Mouse (Mus musculus) MN1 (cell line): ENCODE measurements around the gene Mthfd2.

Experiments
- DNase-seq: peaks from one replicate; pipeline ENCODE4 v3.0.0-alpha.2; 2016; ENCODE audit warnings: low spot score

The Mthfd2 gene

DNA sequence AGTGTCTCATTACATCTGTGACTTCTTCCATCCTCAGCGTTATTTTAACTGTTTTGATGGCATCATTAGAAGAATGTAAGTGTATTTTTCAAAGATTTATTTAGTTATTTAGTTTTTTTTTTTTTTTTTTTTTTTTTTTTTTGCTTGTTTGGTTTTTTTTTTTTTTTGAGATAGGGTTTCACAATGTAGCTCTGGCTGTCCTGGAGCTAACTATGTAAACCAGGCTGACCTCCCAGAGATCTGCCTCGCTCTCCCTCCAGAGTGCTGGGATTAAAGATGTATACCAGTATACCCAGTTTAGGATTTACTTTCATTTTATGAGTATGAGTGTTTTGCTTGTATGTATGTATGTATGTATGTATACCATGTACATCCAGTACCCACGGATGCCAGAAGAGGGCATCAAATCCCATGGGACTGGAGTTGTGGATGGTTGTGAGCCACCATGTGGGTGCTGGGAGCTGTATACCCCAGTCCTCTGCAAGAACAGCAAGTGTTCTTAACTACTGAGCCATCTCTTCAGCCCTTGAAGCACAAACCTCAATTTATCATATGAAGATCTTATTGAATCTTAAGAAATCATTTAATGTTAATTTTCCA lies 2.0 kb upstream of the Mthfd2 start:
- DNase-seq = no peak

DNA sequence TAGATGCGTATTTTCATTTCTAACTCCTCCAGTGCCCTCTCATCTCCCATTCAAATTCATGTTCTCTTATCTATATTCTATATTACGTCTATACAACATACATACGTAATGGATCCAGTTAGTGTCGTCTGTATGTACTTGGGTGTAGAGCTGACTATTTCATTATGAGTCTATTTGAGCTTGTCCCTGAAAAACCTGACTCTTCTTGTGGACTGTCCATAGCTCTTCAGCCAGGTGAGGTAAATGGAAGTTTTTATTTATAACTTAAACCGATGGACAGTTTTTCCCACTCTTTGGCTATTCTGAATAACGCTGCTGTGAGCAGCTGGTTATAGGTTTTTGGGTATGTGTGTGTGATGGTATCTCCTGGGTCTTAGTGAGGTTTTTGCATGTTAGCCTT lies 1.1 kb upstream of the Mthfd2 start:
- DNase-seq = no peak

DNA sequence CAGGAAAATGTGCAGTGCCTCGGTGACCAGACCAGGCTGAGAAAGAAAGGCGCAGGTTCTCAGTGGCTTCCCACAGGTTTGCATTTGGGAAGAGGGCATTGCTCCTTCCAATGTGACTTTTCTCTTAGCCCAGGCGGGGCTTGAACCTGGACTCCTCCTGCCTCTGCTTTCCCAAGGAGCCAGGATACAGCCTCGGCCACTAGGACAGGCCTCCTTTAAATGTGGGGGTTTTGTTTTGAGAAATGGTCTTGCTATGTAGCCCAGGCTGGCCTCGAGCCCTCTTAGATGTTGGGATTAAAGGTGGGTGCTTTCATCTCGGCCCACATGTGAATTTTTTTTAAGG lies 657 bp upstream of the Mthfd2 start:
- DNase-seq = no peak

DNA sequence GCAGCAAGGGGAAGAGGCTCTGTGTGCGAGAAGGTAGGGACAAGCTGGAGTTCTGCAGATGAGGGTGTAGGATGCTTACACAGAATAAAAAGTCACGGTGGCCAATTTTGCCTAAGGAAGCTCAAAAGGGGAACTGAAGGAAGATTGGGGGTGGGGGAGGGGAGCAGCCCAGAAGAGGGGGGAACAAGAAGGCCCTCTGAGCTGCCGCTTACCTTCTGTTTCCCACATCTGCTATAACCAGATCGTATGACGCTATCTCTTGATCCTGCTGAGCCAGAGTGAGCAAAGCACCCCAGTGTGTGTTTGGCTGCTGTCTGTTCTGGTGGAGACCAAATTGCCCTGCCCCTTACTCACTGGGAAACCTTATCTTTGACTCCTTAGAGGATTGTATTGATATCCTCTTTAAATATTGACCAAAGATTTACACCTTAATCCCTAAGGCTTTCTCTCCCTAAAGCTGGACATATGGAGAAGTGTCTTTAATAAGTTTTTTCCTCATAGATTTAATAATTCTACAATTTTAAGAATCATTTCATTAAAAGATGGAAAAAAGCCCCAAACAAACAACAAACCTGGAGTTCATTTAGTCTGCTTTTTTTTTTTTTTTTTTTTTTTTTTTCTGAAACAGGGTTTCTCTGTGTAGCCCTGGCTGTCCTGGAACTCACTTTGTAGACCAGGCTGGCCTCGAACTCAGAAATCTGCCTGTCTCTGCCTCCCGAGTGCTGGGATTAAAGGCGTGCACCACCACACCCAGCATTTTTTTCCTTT lies 1.9 kb downstream of the Mthfd2 start:
- no peak for DNase-seq

DNA sequence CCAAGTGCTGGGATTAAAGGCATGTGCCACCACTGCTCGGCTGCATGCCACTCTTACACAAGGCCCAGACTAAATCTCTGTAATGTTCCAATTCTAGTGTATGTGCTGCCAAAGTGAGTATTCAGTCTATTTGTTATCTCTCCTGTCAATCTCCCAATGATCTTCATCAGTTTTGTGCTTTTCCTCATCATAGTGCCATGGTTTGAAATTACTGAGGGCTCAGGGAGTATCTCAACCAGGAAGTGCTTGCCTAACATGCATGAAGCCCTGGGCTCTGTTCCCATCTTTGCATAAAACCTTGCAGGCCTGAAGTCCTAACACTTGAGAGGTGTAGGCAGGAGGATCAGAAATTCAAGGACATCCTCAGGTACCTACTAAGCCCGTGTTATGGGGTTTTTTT lies 2.9 kb downstream of the Mthfd2 start:
- no peak for DNase-seq

DNA sequence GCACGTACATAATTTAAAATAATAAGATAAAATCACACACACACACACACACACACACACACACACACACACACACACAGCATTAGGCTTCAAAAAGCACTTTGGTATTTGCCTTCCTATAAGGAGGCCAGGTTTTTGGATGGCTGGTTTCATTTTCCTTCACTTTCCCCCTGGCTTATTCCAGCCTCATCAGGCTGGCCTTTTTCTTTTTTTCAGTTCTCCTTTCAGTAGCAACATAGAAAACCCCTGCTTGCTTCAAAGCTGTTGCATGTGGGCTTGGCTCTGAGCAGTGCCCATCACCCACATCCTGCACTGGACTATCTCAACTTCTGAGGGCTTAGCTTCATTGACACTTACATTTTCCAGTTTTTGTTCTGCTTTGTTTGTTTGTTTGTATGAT lies 3.8 kb downstream of the Mthfd2 start:
- no peak for DNase-seq

DNA sequence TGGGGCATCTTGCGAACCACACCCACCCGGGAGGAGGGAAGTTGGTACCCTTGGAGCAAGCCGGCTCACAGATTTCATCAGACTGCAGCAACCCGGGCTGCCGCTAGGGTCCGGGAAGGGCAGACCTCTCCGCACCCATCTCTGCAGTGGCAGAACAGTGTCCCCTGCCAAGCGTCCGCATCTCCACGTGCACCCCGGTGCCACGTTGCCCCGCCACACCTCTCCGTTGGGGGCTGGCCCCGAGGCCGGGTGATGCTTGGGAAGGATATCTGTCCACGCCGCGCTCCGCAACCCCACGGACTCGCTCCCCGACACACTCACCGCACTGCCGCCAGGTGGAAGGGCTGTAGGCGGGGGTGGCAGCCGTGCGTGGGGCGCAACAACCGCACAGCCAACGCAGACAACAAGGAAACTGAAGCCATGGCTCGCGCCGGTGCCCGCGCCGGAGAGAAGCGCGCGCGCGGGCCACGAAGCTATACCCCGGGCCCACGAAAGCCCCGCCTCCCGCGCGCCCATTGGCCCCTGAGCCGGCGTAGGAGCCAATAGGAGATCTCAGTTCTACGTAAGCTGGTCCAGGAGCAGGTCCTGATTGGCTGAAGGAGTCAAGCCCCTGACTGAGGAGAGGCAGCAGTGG lies 8.5 kb downstream of the Mthfd2 start:
- peak; percentile 95 for DNase-seq

DNA sequence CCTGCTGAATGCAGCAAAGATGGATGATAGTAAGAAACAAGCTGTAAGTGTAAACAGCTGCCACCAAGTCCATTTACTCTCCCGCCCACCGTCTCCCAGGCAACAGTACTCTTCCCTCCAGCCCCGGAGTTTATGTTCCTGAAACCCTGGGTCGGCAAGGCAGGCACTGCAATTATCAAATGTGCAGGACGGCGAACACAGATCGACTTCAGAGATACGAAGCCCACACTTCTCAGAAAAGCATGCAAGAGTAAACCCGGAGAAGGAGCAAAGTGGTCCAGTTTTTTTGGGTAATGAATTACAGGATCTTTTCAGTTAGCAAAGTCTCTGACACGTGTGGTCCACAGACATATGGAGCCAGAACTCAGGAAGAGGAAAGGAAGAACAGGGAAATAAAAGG lies 9.7 kb downstream of the Mthfd2 start:
- peak; percentile 70 for DNase-seq

DNA sequence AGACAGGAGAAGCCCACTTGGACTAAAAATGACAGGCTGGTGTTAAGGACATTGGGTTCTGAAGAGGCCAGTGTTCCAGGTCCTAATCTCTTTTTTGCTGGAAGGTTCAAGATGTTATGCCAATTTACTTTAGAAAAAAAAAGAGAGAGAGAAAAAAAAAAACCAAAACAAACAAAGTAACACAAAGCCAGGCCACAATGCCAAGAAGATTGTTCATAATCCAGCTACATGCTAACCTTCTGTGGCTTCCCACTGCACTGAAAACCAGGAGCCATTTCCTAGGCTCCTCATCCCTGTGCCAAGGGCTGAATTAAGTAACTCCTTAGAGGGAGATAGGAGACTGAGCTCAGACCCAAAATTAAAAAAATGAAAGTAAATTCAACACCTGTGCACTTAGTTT lies 10.4 kb downstream of the Mthfd2 start:
- no peak for DNase-seq

DNA sequence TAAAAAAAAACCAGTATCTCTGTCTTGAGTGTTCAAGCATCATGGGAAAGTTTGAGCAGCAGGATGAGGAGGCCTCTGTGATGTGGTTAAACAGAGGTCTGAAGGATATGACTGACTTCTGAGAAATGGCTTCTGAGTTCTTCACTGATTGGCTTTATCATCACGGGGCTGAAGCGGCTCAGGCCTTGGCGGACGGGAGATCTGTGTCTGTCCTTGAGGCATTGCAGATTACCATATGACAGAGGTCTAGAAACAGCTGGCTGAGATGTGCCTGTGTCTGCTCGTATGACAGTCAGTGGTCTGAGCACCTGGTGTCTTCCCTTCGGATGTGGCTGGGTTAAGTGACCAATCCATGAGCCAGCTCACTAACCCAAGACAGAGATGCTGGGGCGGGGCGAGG lies 13.2 kb downstream of the Mthfd2 start:
- DNase-seq = peak; percentile 43

DNA sequence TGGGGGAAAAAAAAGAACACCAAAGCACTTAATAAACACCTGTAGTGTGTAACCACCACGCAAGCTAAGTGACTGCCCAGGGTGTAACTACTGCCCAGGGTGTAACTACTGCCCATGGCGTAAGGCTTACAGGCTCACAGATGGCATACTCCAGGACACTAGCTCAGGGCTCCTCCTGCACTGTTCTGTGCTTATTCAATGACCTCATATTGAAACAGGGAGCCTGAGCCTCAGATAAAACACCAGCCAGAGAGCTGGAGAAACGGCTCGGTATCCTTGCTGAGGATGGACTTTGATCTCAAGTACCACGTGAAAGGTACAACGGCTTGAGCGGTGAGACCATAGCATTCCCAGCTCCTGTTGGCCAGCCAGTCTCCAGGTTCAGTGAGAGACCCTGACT lies 13.7 kb downstream of the Mthfd2 start:
- no peak for DNase-seq

DNA sequence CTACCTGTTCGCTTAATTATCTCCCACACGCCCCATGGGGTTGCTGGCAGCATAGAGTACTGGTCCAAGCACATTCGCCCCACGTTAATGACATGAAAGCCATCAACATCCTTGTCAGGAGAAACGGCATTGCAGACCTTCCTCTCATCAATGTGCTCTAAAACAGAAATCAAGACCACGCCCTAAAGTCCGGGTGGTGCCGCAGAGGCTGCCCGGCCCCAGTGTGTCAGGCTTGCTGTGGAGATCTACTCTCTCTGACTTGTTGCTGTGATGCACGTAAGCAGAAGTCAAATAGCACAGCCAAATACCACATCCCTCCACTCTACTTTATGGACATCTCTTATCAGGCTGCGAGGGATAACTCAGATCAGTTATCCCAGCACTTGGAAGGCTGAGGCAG lies 14.5 kb downstream of the Mthfd2 start:
- DNase-seq = no peak

DNA sequence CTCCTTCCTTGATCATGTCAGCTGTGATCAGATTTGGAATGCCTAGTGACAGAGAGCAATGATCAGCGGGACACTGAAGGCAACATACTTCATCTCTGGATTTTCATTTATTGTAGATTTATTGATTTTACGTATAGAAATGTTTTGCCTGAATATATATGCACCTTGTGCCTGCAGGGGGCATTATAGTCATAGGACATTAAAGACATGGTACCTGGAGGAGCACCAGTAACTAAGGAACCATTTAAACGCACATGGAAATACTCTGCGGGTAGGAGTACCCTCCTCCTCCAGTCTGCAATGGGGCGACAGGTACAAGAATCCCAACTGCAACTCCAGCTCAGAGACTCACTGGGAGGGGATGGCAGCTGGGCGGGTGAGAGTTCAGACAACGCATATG lies 16.7 kb downstream of the Mthfd2 start:
- no peak for DNase-seq

DNA sequence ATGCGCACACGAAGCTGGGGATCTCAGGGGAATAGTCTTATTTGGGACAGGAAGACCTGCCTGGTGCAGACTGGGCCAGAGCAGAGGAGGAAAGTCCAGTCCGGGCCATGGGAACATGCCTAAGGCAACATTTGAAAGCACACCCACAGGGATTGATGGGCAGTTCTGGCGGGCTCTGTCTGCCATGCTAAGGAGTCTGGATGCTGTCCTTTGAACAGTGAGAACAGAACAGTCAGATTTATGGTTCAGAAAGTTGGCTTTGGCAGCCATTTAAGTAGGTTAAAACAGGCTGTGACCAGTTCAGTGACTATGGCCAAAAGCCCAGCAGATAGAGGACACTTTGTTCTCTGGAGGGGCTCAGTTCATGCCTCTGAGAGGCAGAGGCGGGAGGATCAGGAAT lies 23.4 kb downstream of the Mthfd2 start:
- peak; percentile 61 for DNase-seq

DNA sequence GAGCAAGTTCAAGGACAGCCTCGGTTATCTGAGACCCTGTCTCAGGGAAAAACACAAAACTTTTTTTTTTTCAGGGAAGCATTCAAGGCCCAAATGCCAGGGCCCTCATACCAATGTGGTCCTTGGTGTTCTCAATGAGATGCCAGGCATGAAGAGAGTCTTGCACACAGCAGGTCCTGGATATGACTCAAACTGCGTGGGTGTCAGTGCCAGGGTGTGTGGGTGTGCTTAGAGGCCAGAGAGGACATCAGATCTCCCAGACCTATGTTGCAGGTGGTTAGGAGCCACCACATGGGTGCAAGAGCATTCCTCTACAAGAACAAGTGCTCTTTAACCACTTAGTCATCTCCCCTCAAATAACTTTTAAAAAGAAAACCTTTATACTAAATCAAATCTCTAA lies 24.4 kb downstream of the Mthfd2 start:
- no peak for DNase-seq

DNA sequence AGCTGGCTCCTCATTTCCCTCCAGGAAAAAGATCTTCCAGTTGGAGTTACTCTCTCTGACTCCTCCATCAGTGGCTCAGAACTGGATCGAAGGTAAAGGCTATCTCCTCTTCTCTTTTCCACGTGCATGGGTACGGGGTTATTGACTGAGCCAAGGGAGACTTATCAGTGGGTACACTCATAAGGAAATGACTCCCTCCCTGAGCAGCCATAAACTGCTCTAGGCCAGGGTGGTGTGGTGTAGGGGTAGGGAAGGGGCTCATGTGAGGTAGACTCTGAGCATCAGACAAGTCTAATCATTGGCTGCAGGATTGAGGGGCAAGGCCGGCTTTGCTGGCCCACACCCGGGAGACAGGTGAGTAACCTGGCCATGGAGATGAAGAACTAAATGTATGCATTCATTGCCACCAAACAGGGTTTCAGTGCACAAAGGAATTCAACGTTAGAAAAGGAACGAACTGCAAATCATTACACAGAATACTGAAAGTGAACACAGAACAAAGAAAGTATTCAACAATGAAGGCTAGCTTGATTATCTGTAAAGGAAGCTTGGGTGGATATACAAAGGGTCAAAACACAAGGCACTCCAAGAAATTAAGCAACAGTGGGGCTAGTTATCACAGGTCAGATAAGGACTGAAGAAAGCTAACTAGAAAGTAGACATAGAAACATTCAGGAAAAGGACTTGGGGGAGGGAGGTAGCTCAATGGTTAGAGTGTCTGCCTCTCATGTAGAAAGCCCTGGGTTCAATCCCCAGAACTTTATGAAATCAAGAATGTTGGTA lies 25.1 kb downstream of the Mthfd2 start:
- DNase-seq = no peak

DNA sequence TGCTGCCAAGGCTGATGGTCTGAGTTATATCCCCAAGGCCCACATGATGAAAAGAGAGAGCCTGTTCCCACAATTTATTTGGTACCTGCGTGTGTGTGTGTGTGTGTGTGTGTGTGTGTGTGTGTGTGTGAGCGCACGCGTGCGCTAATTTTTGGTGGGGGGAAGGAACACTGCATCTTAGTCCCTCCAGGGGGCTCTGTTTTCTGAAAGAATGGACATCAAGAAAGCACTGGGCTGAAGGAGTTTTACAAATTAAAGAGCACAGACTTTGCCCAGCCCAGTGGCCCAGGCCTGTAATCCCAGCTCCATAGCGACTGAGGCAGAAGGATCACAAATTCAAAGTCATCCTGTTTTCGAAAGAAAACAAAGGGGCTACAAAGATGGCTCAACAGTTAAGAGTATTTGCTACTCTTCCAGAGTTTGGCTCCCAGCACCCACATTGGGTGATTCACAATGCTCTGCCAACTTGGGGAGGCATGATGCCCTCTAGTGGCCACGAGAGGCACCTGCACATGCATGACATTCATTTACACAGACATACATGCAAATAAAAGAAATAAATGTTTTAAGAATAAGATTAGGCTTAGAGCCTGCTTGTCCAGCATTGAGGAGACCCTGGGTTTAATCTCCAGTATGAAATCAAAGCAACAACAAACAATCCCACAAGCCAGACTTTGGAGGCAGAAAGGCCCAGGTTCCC lies 45.3 kb downstream of the Mthfd2 start:
- DNase-seq = no peak

DNA sequence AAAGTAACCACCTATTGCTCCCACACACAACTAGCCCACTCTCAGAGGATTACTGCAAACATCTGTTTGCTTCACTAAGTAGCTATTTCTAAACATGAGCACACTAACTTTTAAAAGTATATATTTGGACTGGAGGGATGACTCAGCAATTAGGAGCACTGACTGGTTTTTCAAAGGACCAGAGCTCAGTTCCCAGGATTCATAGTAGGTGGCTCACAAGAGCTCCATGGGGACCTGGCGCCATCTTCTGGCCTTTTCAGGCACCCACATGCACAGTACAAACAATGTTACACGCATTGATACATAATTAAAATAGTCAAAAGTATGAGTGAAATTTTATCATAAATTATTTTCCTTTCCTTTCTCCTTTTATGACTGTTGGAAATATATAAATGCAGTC lies 46.8 kb downstream of the Mthfd2 start:
- peak; percentile 53 for DNase-seq

DNA sequence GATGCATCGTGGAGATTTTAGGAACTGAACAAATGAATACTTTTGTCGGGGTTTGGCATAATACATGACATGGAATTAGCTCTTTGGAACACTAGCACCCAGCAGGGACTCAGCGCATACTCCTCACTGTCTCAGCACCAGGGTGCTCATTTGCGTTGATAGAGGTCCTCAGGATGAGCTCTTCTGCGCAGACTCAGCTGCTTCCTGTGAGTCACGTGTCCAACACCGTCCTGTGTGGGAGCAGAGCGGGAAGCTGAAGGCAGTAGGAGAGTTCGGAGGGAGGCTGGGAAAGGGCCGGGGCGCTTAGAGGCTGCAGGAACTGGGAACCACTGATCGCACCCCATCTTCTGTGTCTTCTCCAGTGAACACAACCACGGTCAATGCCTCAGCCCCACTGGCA lies 48.6 kb downstream of the Mthfd2 start:
- DNase-seq = no peak

DNA sequence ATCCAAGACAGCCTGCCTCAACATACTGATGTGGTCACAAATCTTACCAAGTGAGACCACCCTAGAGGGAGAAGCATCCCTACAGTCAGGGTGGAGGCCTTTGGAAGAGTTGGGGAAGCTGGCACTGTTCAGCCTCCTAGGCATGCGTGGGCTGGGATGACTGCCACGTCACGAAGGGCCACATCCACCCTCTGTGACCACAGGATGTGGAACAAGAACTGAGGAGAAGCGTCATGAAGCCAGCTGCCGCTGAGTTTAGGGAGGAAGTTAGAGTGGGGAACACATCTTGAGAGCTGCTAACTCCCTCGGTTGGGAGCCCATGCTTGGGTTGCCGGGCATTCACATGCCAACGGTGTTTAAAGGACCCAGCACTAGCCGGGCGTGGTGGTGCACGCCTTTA lies 52.0 kb downstream of the Mthfd2 start:
- DNase-seq = no peak

DNA sequence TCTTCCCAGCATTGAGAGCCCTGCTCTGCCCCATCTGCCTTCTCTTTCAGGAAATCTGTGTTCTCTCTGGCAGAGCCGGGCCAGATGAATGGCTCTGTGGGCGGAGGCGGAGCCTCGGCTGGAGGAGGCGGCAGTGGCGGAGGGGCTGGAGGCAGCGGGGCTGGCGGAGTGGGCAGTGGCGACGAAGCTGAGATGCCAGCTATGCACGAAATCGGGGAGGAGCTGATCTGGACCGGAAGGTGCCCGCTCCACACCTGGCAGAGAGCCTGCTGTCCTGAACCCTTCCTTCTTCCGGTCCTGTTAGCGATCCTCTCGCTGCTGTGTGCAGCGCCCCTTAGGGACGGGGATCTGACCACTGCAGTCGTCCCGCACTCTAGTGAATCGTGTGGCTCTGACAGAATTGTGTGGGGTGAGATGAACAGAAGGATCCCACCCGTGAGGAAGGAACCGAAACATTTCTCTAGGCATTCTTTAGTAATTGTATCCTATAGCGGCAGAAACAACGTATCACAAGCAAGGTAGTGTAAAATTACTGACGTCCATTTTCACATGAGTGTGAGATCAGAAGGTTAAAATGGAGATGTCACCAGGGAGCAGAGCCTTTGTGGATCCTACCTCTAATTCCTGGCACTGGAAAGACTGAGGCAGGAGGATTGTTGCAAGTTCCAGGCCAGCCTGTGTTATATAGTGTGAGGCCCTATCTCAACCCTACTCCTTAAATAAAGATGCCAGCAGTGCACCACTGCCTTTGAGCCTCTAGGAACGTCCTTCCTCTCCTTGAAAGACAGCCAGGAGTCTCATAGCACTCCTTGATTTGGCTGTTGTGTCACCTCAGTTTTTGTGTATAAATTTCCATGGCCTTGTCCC lies 57.3 kb downstream of the Mthfd2 start:
- DNase-seq = peak; percentile 95
